Mouse (Mus musculus) neural tube, embryonic 15.5 days (tissue): ENCODE results near the gene Ank3. TPM values are rescaled to one million over a fixed set of nuclear protein-coding genes. Genes with fewer than 3 reads are reported as not detected.
A peak's percentile ranks its signal among the peaks of the same experiment; 100 is the strongest.

ENCODE experiments used
- ATAC-seq: fragments of 200-750 bp; cut with Nextera tagmentation; 2 replicates; pipeline ENCODE4 v1.8.0; 2017; ENCODE audit warnings: mild to moderate bottlenecking, moderate TSS enrichment, moderate library complexity; ENCODE audit not compliant: low FRiP score
- H3K27ac ChIP-seq: fragments of 300-500 bp; sonication (generic); replicated peaks from 2 replicates; pipeline ENCODE4 v1.5.1; 2015; ENCODE audit warnings: mild to moderate bottlenecking, inconsistent platforms
- H3K27me3 ChIP-seq: fragments of 300-500 bp; sonication (generic); replicated peaks from 2 replicates; pipeline ENCODE4 v1.6.1; 2015; ENCODE audit warnings: inconsistent platforms
- H3K36me3 ChIP-seq: fragments of 300-500 bp; sonication (generic); 2 replicates; pipeline ENCODE4 v1.6.1; 2015; ENCODE audit warnings: inconsistent platforms
- H3K4me1 ChIP-seq: fragments of 300-500 bp; sonication (generic); 2 replicates; pipeline ENCODE4 v1.6.1; 2015; ENCODE audit warnings: inconsistent platforms
- H3K4me2 ChIP-seq: fragments of 300-500 bp; sonication (generic); 2 replicates; pipeline ENCODE4 v1.6.1; 2015; ENCODE audit warnings: inconsistent platforms, mild to moderate bottlenecking, moderate library complexity
- H3K4me3 ChIP-seq: fragments of 300-500 bp; sonication (generic); replicated peaks from 2 replicates; pipeline ENCODE4 v1.5.1; 2015; ENCODE audit warnings: mild to moderate bottlenecking, inconsistent platforms
- H3K9ac ChIP-seq: fragments of 300-500 bp; sonication (generic); replicated peaks from 2 replicates; pipeline ENCODE4 v1.6.1; 2015; ENCODE audit warnings: mild to moderate bottlenecking, inconsistent platforms
- H3K9me3 ChIP-seq: fragments of 300-500 bp; sonication (generic); replicated peaks from 2 replicates; pipeline ENCODE4 v1.6.1; 2016; ENCODE audit warnings: inconsistent platforms
- WGBS: fragments of 180-500 bp; shearing (Covaris S2); methylation state at CpG from one replicate; pipeline ENCODE4 v1.1.7; 2015; ENCODE audit warnings: mixed read lengths; 5-methylcytosine and 5-hydroxymethylcytosine counted together
- polyA plus RNA-seq: library from polyadenylated mRNA; unstranded; fragments of >200 nt; fragmentation: Nextera tagmentation; extraction: Ambion mirVana; gene quantifications from 2 replicates; pipeline ENCODE4 v1.2.1, GENCODE M21; 2015

Ank3 gene
- polyA plus RNA-seq, 1 experiment from 2014 or later, result 89.5 TPM

DNA sequence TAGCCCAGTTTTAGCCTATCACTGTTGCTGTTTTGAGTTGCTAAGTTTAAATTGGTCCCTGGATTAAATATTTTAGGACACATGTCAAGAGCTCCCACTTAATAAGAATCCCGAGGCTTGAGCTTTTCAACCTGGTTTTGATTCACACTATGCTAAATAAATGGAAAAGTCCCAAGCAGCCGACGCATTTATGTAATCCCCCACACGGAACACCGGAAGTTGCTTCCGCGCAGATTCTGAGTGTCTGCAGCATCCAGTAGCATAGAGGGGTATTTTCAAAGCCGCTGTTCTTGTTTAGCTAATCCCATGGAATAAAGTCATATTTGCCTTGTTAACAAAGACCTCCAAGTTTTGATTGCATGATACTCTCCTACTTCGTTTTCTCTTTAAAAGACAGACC lies 393.8 kb downstream of the Ank3 start:
- Histone ChIP-seq H3K36me3 (no peaks in the 10 kb centered on the region), H3K9ac (no peak overlapping the region), H3K4me3 (no peak overlapping the region), H3K4me2 (no peak overlapping the region), H3K4me1 (peaks cover 36% of the 10 kb centered on the region), H3K27ac (no peak overlapping the region), H3K27me3 (no peaks in the 10 kb centered on the region), H3K9me3 (no peaks in the 10 kb centered on the region)
- WGBS, result 93% methylated on average over 9 of the region's 9 CpGs
- ATAC-seq, result no peak

DNA sequence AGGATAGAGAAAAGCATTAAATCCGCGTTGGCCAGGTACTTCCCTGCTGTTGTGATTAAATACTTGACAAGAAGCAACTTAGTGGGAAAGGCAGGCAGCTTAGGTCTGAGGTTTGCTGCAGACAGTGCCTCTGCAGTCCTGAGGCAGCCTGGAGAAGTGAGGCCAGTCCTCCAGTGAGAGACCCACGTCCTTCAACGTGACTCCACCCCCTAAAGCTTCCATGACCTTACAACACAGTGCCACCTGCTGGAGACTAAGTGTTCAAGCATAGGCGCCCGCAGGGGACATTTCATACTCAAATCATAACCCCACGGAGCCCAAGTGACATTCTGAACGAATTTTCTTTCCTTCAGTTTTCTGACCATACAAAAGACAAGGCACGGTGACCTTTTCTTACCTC lies 394.5 kb downstream of the Ank3 start:
- Histone ChIP-seq H3K27ac (no peak overlapping the region), H3K36me3 (no peaks in the 10 kb centered on the region), H3K4me2 (no peak overlapping the region), H3K9ac (no peak overlapping the region), H3K27me3 (no peaks in the 10 kb centered on the region), H3K4me3 (no peak overlapping the region), H3K9me3 (no peaks in the 10 kb centered on the region), H3K4me1 (peaks cover 36% of the 10 kb centered on the region)
- WGBS, result 37% methylated on average over 9 of the region's 9 CpGs
- peak; percentile 39; the same call in 1 of the 2 replicates for ATAC-seq

DNA sequence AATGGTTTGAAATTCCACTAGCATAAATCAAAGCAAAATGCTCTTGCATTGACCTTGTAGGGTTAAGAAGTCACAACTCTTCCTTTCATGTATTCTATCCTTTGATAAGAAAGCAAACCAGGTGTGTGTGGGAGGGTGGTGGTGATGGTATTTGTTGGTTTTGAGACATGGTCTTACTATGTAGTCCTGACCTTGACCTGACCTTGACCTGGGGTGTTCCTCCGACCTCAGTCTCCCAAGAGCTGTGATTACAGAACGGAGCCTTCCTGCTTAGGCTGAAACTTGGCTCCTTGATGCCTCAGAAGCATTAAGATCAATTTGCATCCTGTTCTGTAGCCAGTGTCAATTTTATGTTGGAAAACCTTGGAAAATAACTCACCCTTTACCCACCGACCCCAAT lies 397.1 kb downstream of the Ank3 start:
- H3K27me3 ChIP-seq, result no peaks in the 10 kb centered on the region
- no peaks in the 10 kb centered on the region for H3K36me3 ChIP-seq
- 80% methylated on average over 3 of the region's 3 CpGs for WGBS
- H3K4me2 ChIP-seq, result no peak overlapping the region
- no peak overlapping the region for H3K4me3 ChIP-seq
- no peaks in the 10 kb centered on the region for H3K9me3 ChIP-seq
- peak overlapping the region; percentile 29; the same call in 1 of the 2 replicates for H3K27ac ChIP-seq
- H3K9ac ChIP-seq, result no peak overlapping the region
- H3K4me1 ChIP-seq, result peaks cover 44% of the 10 kb centered on the region
- no peak for ATAC-seq

DNA sequence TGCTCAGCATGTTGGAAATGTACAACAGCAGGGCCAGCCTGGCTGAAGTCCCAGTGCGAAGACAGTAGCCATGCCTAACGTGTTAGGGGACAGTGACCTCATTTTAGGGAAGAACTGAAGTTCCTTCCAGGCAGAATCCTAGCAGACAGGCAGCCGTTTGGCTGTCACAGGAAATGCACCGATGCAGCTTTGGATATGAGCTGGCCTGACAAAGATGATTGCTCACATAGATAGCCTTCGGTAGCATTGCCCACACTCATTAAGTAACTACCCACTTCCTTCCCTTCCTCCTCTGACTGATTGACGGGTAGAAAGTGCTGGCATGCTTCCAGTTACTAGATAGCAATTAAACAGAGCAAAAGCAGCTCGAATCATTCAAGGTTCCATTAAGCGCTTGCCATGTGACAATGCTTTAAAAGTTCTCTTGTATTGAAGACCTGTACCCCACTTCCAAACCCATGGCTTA lies 397.9 kb downstream of the Ank3 start:
- Histone ChIP-seq H3K36me3 (no peaks in the 10 kb centered on the region), H3K9me3 (no peaks in the 10 kb centered on the region), H3K4me2 (no peak overlapping the region), H3K27me3 (no peaks in the 10 kb centered on the region), H3K4me3 (no peak overlapping the region), H3K4me1 (peaks cover 43% of the 10 kb centered on the region), H3K27ac (peak overlapping the region; percentile 29; the same call in 1 of the 2 replicates), H3K9ac (no peak overlapping the region)
- 55% methylated on average over 8 of the region's 8 CpGs for WGBS
- ATAC-seq, result no peak

DNA sequence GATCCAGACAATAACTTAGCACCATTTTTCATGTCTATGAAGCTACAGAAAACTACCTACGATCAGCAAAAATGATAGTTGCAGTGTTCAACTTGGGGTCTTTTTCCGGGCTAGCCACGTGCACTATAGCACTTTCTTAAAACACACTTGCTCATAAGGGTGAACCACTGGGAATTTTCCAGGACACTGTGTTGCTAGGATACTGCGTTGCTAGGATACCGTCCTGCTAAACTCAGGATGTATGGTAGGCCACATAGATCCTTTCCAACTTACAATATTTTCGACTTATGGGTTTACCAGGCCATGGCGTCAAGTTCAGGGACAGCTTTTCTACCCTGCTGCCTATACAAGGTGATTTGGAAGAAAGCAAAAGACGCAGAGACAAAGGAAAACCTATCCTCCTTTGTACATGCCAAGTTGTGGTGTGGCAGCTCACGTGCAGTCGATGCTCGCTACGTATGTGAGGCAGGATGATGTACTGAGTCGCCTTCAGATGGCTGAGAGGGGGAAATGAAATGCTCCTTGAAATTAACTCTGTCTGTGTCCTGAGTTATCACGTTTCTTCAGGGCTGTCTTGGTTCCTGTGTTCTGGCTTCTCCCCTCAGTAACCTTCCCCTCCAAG lies 404.7 kb downstream of the Ank3 start:
- ATAC-seq, result peak; percentile 78; the same call in 1 of the 2 replicates
- no peaks in the 10 kb centered on the region for H3K36me3 ChIP-seq
- H3K4me3 ChIP-seq, result no peak overlapping the region
- WGBS, result 44% methylated on average over 14 of the region's 14 CpGs
- peaks cover 39% of the 10 kb centered on the region for H3K4me1 ChIP-seq
- H3K9me3 ChIP-seq, result no peaks in the 10 kb centered on the region
- peak overlapping the region; percentile 29 for H3K27ac ChIP-seq
- H3K27me3 ChIP-seq, result no peaks in the 10 kb centered on the region
- 0 out of 2 replicates have a peak overlapping the region, but pooled peaks have one; percentile 0 for H3K4me2 ChIP-seq
- H3K9ac ChIP-seq, result no peak overlapping the region

DNA sequence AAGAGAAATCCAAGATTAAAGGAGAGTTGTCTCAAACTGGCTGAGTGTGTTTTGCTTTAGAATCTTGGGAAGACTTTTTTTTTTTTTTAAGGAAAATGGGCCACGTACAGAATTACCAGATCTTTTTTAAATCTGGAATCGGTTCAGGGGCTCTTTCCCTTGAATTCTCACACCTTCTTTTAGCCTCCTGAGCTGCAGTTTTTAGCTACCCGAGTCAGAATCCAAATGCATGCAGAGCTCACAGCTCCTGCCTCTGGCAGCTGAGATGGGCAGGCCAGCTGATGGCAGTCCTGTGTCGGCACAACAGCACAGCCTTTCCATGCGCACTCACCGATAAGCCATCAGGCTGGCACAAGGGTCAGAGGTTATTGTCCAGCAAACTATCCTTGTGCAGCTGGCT lies 406.0 kb downstream of the Ank3 start:
- Histone ChIP-seq H3K4me3 (no peak overlapping the region), H3K27ac (no peak overlapping the region), H3K4me1 (peaks cover 30% of the 10 kb centered on the region), H3K27me3 (no peaks in the 10 kb centered on the region), H3K9ac (no peak overlapping the region), H3K9me3 (no peaks in the 10 kb centered on the region), H3K4me2 (no peak overlapping the region), H3K36me3 (peaks cover 11% of the 10 kb centered on the region)
- no peak for ATAC-seq
- 62% methylated on average over 6 of the region's 6 CpGs for WGBS

DNA sequence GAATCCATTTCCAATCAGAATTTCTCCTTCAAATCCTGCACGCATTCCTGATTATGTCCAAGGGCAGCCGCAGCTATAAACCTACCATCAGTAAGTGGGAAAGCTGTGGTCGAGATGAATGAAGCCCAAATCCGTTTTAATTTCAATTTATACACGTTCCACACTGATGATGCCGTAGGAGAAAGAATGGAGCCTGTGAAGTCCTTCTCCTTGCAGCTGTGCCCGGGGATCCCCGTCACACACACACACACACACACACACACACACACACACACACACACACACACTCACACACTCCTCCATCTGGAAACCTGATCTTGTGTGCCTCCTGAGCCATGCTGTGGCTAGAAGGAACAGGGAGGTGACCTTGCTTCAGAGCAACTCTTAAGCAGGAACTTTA lies 412.2 kb downstream of the Ank3 start:
- Histone ChIP-seq H3K36me3 (peaks cover 22% of the 10 kb centered on the region), H3K27me3 (no peaks in the 10 kb centered on the region), H3K4me3 (no peak overlapping the region), H3K27ac (no peak overlapping the region), H3K9ac (no peak overlapping the region), H3K9me3 (no peaks in the 10 kb centered on the region), H3K4me1 (peaks cover 13% of the 10 kb centered on the region), H3K4me2 (no peak overlapping the region)
- no peak for ATAC-seq
- WGBS, result 78% methylated on average over 8 of the region's 8 CpGs

DNA sequence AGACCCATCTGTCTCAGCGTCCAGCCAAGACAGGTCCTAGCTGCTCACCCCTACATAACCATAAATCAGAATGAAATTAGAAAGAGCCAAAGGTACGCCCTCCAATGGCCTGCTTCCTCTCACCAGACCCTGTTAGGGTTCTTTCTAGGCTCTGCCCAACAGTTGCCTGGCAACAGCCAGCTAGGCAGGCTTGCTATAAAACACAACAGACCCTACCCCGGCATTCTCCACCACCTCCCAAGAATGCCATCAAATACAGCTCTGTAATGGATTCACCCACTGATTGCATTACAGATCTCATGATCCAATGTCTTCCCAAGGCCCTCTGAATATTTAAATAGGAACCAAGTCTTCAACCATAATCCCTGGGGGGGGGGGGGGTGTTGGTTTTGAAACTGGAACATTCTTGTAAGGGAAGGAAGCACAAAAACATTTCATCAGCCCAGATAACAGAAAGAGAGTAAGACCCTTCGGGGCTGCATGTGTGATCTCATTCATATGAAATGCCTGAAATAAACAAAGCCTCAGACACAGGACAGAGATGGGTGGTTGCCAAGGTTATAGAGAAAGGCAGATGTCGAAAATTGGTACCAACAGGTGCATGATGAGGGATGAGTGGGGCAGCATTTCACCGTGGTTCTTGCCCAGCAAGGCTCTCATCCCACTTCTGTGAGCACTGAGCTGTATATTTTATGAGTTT lies 415.4 kb downstream of the Ank3 start:
- Histone ChIP-seq H3K9me3 (no peaks in the 10 kb centered on the region), H3K27ac (no peak overlapping the region), H3K36me3 (peaks cover 20% of the 10 kb centered on the region), H3K27me3 (no peaks in the 10 kb centered on the region), H3K9ac (no peak overlapping the region), H3K4me1 (peaks cover 6% of the 10 kb centered on the region), H3K4me3 (no peak overlapping the region), H3K4me2 (no peak overlapping the region)
- 34% methylated on average over 6 of the region's 6 CpGs for WGBS
- peak; percentile 49 for ATAC-seq

DNA sequence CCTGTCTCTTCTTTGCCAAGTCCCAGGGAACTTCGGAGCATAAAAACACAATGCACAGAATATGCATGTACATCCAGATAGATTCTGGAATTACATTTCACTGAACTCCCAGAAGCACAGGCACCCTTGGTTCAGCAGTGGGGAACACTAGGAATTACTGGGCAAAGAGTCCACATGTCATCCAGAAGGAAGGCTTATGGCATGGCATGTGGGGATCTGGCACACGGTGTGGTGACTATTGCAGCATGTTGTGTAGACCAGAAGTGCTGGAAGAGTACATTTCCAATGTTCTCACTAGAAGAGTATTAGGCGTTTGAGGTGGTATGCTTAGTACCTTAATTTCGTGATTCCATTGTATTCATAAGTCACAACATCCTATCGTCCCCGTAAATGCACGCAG lies 422.7 kb downstream of the Ank3 start:
- no peak overlapping the region for H3K27ac ChIP-seq
- H3K4me1 ChIP-seq, result 0 out of 2 replicates have a peak, but pooled peaks cover 1% of the 10 kb centered on the region
- no peak overlapping the region for H3K9ac ChIP-seq
- H3K4me3 ChIP-seq, result no peak overlapping the region
- no peak for ATAC-seq
- H3K9me3 ChIP-seq, result no peaks in the 10 kb centered on the region
- whole genome bisulfite sequencing, result 93% methylated on average over 7 of the region's 7 CpGs
- no peak overlapping the region for H3K4me2 ChIP-seq
- H3K36me3 ChIP-seq, result peaks cover 42% of the 10 kb centered on the region
- H3K27me3 ChIP-seq, result no peaks in the 10 kb centered on the region

DNA sequence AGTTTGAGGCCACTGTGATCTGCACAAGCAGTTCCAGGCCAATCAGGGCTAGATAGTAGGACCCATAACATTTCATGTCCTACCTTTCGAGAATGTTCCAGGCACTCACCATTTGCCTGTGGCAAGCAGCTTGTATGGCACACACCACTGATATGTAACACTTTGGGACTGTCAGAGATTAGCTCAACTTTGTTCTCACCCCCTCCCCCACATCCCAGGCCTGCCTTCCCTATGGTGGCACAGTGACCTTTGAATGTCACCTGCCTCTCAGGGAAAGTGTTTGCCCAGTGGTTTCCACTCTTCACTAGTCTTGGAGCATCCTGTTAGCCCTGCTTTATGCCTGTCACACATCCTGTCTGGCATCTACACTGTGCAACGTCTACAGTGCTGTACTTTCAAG lies 430.2 kb downstream of the Ank3 start:
- WGBS, result 84% methylated on average over 2 of the region's 2 CpGs
- Histone ChIP-seq H3K27ac (no peak overlapping the region), H3K4me2 (no peak overlapping the region), H3K4me1 (peaks cover 13% of the 10 kb centered on the region; the same call in 1 of the 2 replicates), H3K36me3 (peaks cover 20% of the 10 kb centered on the region), H3K9me3 (no peaks in the 10 kb centered on the region), H3K27me3 (no peaks in the 10 kb centered on the region), H3K4me3 (no peak overlapping the region), H3K9ac (no peak overlapping the region)
- ATAC-seq, result no peak

DNA sequence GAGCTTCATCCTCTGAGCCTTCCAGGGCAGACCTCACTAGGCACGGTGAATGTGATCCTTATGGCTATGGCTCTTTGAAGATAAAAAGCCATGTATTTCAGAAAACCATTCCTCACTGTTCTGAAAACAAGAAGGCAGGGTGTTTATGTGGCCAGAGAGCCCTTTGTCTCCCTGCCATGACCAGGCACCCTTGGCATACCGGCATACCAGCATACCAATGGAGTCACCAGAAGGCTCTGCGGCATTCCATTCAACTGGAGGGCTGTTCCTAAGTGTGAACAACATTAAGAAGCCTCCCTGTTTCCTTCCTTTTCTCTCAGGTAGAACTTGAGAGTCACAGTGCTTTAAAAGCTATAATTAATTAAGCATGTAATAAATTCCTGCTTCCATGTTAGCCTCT lies 430.7 kb downstream of the Ank3 start:
- Histone ChIP-seq H3K4me1 (peaks cover 13% of the 10 kb centered on the region; the same call in 1 of the 2 replicates), H3K27me3 (no peaks in the 10 kb centered on the region), H3K4me2 (no peak overlapping the region), H3K9me3 (no peaks in the 10 kb centered on the region), H3K9ac (no peak overlapping the region), H3K36me3 (peaks cover 15% of the 10 kb centered on the region), H3K4me3 (no peak overlapping the region), H3K27ac (no peak overlapping the region)
- no peak for ATAC-seq
- 84% methylated on average over 3 of the region's 3 CpGs for WGBS

DNA sequence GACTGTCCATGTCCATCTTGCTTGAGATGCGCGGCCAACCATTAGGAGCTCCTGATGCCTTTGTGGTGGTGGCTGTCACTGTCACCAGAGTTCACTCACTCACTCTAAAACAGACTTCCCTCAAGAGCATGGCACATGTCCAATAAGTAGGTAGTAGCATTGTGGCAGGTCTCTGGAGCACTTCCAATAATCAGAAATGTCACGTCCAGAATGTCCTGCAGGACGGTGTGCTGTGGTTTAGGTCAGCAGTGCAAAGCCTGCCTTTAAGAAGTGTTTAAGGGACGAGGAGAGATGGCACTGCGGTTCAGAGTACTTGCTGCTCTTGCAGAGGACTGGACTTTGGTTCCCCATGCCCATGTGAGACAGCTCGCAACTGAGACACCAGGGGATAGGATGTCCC lies 433.0 kb downstream of the Ank3 start:
- WGBS, result 90% methylated on average over 7 of the region's 7 CpGs
- Histone ChIP-seq H3K27me3 (no peaks in the 10 kb centered on the region), H3K9me3 (no peaks in the 10 kb centered on the region), H3K4me2 (no peak overlapping the region), H3K9ac (no peak overlapping the region), H3K27ac (no peak overlapping the region), H3K4me3 (no peak overlapping the region), H3K36me3 (peaks cover 3% of the 10 kb centered on the region; the same call in 1 of the 2 replicates), H3K4me1 (peaks cover 12% of the 10 kb centered on the region; the same call in 1 of the 2 replicates)
- no peak for ATAC-seq
